Mouse (Mus musculus) 416B (cell line): ENCODE measurements around the gene Rimkla.
A peak's percentile ranks its signal among the peaks of the same experiment; 100 is the strongest.

Source experiments
- DNase-seq: peaks from one replicate; pipeline ENCODE4 v3.0.0; 2011; ENCODE audit warnings: low read depth

The Rimkla gene

DNA sequence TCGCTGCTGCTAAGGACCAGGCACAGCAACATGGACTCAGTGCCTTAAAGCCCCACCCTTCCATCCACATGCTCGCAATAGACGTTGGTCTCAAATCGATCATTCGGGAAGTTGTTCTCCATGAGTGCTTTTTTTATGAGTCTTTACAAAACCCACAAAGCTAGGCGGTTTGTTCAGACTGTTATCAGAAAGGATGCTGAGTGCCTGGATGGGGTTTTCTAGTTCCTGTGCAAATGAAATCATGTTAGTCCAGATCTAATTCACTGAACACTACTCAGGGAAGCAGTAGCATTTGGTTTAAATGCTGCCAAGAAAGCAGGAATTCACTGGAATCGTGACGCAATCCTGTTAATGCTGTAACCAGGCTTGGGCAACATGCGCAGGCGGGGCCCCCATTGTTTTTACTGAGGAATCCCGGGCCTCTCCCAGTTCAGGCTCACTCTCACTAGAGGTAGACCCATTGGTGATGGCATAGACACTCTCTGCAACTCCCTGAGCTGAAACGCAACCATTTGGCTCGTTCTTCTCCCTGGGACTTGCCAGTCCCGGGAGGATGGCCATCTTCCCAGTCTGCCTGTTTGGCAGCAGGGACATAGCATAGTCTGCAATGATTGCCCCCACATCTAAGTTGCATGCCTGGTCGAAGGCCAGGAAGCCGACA, 24.6 kb downstream of the Rimkla start:
- DNase-seq, result peak; percentile 86

DNA sequence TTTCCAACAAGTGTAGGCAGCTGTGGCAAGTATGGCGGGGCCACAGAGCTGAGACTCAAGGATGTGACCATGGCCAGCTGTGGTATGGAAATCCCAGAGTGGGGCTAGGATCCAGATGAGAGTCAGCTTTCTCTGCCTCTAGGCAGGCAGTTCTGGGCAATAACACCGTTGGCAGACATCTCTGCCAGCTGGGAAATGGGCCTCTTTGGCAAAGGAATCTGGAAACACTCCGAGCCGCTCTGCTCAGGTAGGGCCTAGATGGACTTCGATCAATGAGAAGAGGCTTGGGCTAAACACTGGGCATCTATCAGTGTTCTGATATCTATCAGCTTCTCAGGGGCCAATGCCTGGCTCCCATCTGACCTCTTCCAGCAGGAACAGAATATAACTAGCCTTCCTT, 26.6 kb downstream of the Rimkla start:
- DNase-seq, result no peak

GRCm38 (mm10) chr4:119463756-119464419, 28.5 kb downstream of the Rimkla start:
- DNase-seq, result peak; percentile 26

GRCm38 (mm10) chr4:119462858-119463755, 29.3 kb downstream of the Rimkla start:
- peak; percentile 31 for DNase-seq

DNA sequence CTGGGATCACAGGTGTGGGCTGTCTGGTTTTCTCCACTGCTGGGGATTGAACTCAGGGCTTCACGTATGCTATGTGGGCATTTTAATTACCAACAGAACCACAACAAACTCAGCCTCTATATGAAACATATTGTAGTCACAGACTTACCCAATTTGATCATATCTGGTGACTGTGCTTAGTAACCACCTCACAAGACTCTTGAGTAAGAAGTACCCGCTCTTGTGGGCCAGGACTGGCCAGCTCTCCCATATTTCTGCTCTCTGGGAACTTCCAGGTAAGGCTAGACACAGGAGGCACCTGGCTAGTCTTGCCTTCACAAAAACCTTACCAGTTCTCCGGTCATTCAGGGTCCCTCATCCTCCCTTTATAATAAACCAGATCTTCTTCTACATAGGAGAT, 30.0 kb downstream of the Rimkla start:
- peak; percentile 49 for DNase-seq

GRCm38 (mm10) chr4:119460728-119461141, 31.7 kb downstream of the Rimkla start:
- no peak for DNase-seq

DNA sequence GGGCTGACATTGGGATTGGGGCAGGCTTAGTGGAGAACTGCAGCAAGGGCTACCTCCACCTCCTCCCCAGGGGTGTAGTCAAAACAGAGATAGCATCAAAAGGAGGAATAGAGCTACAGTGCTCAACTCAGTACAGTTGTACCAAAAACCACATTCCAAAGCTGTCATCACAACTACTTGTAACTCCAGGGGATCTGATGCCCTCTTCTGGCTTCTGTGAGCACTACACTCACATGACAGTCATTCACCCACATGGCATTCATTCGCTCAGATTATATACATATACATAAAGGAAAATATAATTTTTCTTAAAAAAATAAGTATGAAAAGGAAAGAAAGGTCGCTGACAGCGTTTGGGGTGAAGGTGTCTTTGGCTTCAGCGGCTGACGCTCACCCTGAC, 32.1 kb downstream of the Rimkla start:
- peak; percentile 60 for DNase-seq

DNA sequence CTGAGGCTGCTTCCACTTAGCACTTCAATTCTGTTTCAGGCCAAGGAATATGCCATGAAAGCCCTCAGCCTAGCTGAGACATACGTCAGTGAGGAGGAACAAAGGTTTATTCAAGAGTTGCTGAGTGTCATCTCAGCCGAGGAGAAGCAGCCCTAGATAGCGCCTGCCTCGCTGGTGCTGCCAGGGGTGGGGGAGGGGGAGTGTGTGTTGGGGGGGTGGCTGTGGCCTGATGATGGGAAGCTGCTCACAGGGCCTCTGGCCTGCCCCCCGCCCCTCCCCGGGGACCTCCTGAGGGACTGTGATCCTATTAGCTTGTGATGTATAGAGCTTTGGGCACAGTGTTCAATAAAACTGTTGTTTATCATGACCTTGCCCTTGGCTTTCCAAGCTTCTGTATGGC, 38.9 kb downstream of the Rimkla start:
- no peak for DNase-seq

DNA sequence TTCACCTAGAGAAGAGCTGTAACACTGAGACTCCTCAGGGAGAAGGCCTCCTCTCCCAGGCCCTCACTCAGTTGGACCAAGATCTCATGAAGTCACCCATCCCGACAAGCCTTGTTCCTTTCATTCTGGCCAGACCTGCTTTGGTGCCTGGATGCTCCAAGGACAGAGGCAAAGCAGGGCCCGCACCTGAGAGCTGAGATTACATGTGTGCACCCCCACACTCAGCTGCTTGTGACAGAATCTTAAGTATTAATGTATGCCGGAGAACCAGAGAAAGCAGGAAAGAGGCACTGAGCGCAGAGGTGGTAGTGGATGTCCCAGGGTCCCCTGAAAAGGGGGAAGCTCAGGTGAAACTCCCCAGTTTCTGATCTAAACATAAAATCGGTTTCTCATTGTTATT, 39.3 kb downstream of the Rimkla start:
- DNase-seq, result no peak

DNA sequence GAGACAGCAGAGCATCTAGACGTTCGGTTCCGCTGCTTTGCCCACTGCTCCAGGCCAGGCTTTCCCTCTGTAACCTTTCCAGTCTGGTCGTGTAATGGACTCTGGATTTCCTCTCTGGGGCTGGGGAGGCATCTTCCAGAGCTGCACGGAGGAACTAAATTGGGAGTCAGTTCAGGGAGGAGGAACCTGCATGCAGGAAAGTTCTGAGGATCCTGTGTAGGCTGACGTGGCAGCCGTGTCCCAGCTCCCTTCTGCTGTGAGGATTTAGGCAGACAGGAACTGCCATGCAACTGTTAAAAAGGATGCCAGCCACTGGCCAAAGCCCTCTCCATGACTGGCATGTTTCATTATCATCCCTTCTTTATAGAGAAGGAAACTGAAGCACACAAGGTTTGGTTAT, 42.0 kb downstream of the Rimkla start:
- DNase-seq, result no peak

GRCm38 (mm10) chr4:119447786-119448185, 44.6 kb downstream of the Rimkla start:
- no peak for DNase-seq

GRCm38 (mm10) chr4:119447261-119447660, 45.2 kb downstream of the Rimkla start:
- no peak for DNase-seq

- DNase-seq, result no peak
Measured at GRCm38 (mm10) chr4:119442539-119442938, 49.9 kb downstream of the Rimkla start.

- DNase-seq, result no peak
Measured at GRCm38 (mm10) chr4:119441836-119442235, 50.6 kb downstream of the Rimkla start.

DNA sequence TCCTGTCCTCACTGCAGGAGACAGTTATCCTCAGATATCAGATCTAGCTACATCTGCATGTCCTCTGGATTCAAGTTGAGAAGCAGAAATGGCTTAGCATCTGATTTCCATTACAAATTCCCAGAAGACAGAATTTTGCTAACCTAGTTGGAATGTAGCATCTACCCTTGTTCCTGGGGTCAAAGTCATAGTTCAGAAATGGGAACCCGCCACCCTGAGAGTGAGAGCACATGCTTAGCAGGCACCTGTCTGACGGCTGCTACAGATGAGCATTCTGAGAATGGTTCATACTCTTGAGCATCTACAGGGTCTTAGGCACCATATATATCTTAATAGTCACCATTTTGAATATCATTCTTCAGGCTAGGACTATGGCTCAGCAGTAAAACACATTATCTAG, 54.5 kb downstream of the Rimkla start:
- DNase-seq, result no peak

DNA sequence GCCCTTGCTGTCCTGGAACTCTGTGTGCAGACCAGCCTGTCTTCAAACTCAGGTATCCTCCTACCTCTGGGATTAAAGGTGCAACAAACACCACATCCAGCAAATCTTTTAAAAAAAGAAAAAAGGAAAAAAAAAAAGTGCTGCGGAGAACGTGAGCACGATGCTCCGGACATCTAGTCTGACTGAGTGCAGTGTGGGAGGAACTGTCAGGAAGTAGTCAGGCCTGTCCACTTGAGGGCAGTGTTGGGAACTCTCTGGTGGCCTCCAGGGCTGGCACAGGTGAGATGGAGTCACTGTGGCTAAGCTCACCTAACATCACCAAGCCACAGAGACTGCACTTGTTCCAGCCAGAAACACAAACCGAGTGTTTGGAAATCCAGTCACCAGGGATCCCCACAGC, 61.8 kb downstream of the Rimkla start:
- no peak for DNase-seq

DNA sequence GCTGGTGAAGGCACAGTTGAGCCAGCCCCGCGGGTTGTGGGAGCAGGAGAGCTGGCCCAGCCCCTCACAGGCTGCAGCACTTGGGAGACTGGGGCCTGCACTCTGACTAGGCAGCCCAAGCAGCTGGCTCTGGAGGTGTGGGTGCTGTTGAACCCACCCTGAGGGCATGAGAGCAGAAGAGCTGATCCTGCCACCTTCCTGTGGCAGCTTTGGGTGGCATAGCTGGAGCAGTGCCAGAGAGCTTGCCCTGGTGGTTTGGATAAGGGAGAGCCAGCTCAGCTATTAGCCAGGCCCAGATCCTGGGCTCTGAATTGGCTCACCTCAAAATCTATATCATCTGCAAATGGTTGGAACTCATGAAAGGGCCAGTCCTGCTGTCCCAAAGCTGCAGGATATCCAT, 64.7 kb downstream of the Rimkla start:
- no peak for DNase-seq

DNA sequence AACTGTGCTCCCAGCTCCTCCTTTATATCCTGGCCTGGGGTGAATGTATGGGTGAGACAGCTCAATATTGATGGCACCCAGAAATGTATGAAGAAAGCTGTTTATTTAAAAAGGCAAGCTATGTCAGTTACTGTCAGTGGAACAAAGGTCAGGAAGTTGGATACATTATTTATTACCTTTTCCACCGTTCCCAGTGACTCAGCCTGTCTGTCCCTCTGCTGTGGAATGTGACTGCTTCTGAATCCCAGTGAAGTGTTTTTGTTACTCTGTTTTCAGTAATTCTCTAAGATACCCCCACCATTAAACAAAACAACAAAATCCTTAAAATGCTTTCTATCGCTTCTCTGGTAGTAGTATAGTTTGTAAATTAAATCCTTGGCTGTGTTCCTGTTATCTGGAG, 66.8 kb downstream of the Rimkla start:
- DNase-seq, result no peak

- DNase-seq, result no peak
Measured at GRCm38 (mm10) chr4:119425077-119425476, 67.4 kb downstream of the Rimkla start.

DNA sequence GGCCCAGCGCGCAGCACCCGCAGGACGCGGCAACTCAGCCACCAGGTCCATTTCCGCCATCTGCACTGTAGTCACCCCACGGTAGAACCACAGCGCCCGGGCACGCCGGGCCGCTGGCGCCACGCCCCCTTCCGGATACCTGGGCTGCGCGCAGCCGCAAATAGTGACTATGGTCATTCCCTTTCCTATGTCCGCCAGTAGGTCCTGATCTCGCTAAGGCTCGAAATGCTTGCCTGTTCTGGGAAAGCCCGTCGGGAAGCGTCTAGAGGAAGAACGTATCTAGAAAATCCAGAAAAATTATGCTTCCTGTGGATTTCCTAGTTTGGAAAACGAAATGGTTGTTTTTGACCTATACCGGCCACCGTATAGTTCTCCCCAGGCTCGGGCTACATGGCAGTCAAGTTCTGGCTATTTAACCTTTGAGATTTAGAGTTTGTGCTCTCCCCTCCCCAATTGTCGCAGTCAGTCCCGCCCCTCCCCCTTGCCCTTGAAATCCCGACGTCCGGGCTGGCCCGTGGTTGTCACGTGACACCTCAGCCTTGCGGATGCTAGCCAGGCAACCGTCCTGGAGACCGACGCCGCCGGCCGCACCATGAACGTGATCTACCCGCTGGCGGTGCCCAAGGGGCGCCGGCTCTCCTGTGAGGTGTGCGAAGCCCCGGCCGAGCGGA, 70.0 kb downstream of the Rimkla start, which contains the start of the genes Ppcs and Zmynd12:
Gene Ppcs, minus strand, starts transcription at position 127 of the 671 bp plus-strand sequence.
Gene Zmynd12, plus strand, starts transcription at position 521 of the 671 bp plus-strand sequence.
- DNase-seq, result peak; percentile 97

- DNase-seq, result no peak
Measured at GRCm38 (mm10) chr4:119421921-119422293, 70.5 kb downstream of the Rimkla start.

DNA sequence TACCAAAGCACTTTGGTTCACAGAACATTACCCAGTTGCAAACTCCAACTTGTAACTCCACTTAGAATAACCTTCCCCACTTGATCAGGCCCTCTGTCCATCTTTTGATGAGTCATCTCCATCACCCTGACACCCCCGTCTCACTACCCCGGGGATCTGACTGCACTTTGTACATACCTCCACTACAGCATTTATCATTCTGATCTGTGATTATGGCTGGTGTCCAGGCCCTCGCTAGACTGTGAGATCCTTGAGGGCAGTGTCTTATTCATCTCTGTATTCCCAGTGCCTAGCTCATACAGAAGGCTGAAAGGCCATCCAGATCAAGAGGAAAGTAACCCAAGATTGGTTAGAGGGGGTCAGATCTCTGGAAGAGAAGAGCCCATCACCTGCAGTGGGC, 71.2 kb downstream of the Rimkla start:
- DNase-seq, result peak; percentile 49
